Mouse (Mus musculus): ENCODE measurements at regions not wholly inside any gene's neighbourhood (a gene's known extent, or its start where the extent isn't known, plus 50 kb on each side); places are given as distances from the start of the nearest gene placed in this dataset.

DNA sequence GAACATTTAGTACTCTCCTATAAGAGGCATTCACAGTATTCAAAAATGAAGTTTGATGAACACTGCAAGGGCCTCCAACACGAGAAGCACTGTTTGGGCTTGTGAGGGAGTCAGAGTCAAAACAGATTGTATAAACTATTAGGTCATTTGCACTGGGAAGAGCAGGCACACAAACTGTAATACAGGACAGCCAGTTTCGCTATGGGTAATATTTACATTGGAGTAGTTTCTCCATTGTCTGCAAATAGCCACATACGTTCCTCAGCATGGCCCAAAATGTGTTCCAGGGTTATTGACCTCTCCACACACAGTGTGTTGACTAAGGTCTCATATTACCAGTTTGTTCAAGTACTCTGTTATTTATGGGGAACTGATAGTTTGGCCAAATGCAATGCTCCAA lies 173.7 kb upstream of the Camk1g start:
- no peak for DNase-seq
- TF ChIP-seq POLR2A (IDR thresholded peaks at IDR 0.05; ENCODE audit: borderline replicate concordance, insufficient read depth, low read length) (no peak), CTCF (IDR thresholded peaks at IDR 0.05; ENCODE audit: borderline replicate concordance, insufficient read depth, low read depth, low read length) (no peak)
- Histone ChIP-seq H3K27me3 (ENCODE audit: control insufficient read depth, insufficient read depth, low read length) (no peaks in the 10 kb centered on the region), H3K27ac (ENCODE audit: insufficient read depth, low read length) (no peak overlapping the region), H3K4me1 (ENCODE audit: control insufficient read depth, insufficient read depth, low read length) (no peaks in the 10 kb centered on the region), H3K4me3 (replicated peaks; ENCODE audit: insufficient read depth, low read depth, low read length) (no peak overlapping the region)
- 92% methylated on average over 3 of the region's 3 CpGs for WGBS

DNA sequence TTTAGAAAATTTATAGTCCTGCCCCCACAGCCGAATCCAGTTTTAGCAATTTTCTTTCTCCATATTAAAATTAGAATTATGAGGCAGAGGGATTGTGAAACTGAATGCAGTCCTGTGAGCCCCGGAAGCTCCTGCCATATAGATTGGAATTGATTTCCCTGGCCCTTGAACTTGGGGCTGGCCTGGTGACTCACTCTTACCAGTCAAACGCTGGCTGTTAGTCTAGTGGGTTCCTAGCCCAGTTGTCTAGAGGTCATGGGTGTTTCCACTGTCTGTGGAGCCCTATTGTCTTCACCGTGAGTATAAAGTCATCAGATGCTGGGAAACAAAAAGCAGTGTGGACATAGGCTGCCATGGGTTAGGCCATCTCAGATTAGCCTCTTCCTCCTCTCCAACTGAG lies 173.2 kb upstream of the Camk1g start:
- no peak overlapping the region for H3K27ac ChIP-seq (ENCODE audit: insufficient read depth, low read length)
- H3K4me1 ChIP-seq (ENCODE audit: control insufficient read depth, insufficient read depth, low read length) = no peaks in the 10 kb centered on the region
- WGBS = 73% methylated on average over 4 of the region's 4 CpGs
- no peak overlapping the region for H3K4me3 ChIP-seq (replicated peaks; ENCODE audit: insufficient read depth, low read depth, low read length)
- H3K27me3 ChIP-seq (ENCODE audit: control insufficient read depth, insufficient read depth, low read length) = no peaks in the 10 kb centered on the region
- no peak for DNase-seq
- TF ChIP-seq CTCF (IDR thresholded peaks at IDR 0.05; ENCODE audit: borderline replicate concordance, insufficient read depth, low read depth, low read length) = no peak
- TF ChIP-seq POLR2A (IDR thresholded peaks at IDR 0.05; ENCODE audit: borderline replicate concordance, insufficient read depth, low read length) = no peak

DNA sequence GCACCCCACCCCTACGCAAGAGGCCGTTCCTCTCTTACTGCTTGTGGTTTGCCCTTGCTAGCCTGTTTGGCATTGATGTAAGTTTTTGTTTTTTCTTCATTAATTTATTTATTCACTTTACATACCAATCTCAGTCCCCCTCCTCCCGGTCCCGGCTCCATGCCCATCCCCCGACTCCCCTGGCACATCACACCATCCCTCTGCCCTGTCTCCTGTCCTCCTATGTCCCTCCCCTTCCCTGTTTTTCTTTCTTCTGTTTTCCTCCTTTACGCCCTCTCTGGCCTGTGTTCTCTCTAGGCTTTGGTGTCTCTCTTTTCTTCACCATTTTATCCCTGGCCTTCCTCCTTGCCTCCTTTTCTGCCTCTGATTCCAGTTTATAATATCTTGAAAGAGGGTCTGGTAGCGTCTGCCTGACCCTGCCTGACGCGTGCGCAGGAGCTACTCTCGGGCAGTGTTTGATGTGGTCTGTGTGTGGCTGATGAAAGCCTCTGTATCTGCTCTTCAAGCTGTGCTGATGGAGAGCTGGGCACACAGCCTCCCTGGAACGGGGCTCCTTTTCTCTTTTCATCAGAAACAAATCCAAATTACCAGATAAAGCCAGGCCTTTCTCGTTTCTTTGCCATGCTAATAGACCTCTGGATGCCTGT lies 172.0 kb upstream of the Camk1g start:
- H3K27ac ChIP-seq (ENCODE audit: insufficient read depth, low read length) = no peak overlapping the region
- no peak for DNase-seq
- 35% methylated on average over 13 of the region's 13 CpGs for WGBS
- no peaks in the 10 kb centered on the region for H3K4me1 ChIP-seq (ENCODE audit: control insufficient read depth, insufficient read depth, low read length)
- H3K27me3 ChIP-seq (ENCODE audit: control insufficient read depth, insufficient read depth, low read length) = no peaks in the 10 kb centered on the region
- no peak for TF ChIP-seq CTCF (IDR thresholded peaks at IDR 0.05; ENCODE audit: borderline replicate concordance, insufficient read depth, low read depth, low read length)
- no peak overlapping the region for H3K4me3 ChIP-seq (replicated peaks; ENCODE audit: insufficient read depth, low read depth, low read length)

DNA sequence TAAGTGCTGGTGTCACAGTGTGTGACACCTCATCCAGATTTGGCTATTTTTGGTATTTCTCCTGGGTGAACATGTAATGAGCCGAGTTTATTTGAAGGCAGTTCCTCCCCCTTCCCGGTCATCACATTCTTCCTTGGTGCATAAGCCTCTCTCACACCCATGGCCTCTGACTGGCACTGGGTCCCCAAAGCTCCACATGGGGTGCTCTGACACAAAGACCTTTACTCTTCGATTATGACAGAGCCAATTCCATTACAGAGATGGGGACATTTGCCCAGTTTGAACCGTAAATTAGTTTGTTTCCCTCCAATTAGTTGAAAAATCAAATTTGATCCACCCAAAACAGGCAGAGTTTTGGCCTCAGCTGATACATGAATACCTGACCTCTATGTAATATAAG lies 171.2 kb upstream of the Camk1g start:
- Histone ChIP-seq H3K27ac (ENCODE audit: insufficient read depth, low read length) (no peak overlapping the region), H3K4me1 (ENCODE audit: control insufficient read depth, insufficient read depth, low read length) (no peaks in the 10 kb centered on the region), H3K4me3 (replicated peaks; ENCODE audit: insufficient read depth, low read depth, low read length) (no peak overlapping the region), H3K27me3 (ENCODE audit: control insufficient read depth, insufficient read depth, low read length) (no peaks in the 10 kb centered on the region)
- TF ChIP-seq CTCF (IDR thresholded peaks at IDR 0.05; ENCODE audit: borderline replicate concordance, insufficient read depth, low read depth, low read length) = no peak
- no peak for TF ChIP-seq POLR2A (IDR thresholded peaks at IDR 0.05; ENCODE audit: borderline replicate concordance, insufficient read depth, low read length)
- 67% methylated on average over 4 of the region's 4 CpGs for WGBS
- no peak for DNase-seq

DNA sequence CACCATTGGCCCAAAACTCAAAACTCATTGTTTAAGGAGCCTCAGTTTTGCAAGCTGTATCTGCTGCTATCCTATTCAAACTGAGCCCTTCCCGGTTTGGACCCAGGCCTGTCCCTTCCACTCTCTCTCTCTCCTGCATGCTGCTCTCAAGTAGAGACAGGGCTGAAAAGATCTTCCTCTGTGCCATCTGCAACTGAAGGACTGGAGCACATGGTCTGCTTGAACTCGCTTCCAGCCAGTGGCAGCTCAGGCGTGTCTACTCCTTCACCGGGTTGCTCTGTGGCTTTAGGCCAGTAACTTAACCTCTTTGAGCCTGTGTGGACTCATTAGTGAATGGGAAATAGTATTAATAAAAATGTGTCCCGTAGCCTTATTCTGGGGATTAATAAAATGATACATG lies 170.4 kb upstream of the Camk1g start:
- DNase-seq = no peak
- Histone ChIP-seq H3K27ac (ENCODE audit: insufficient read depth, low read length) (no peak overlapping the region), H3K4me1 (ENCODE audit: control insufficient read depth, insufficient read depth, low read length) (no peaks in the 10 kb centered on the region), H3K27me3 (ENCODE audit: control insufficient read depth, insufficient read depth, low read length) (no peaks in the 10 kb centered on the region), H3K4me3 (replicated peaks; ENCODE audit: insufficient read depth, low read depth, low read length) (no peak overlapping the region)
- TF ChIP-seq CTCF (IDR thresholded peaks at IDR 0.05; ENCODE audit: borderline replicate concordance, insufficient read depth, low read depth, low read length) = no peak
- no peak for TF ChIP-seq POLR2A (IDR thresholded peaks at IDR 0.05; ENCODE audit: borderline replicate concordance, insufficient read depth, low read length)
- WGBS = 42% methylated on average over 5 of the region's 5 CpGs

DNA sequence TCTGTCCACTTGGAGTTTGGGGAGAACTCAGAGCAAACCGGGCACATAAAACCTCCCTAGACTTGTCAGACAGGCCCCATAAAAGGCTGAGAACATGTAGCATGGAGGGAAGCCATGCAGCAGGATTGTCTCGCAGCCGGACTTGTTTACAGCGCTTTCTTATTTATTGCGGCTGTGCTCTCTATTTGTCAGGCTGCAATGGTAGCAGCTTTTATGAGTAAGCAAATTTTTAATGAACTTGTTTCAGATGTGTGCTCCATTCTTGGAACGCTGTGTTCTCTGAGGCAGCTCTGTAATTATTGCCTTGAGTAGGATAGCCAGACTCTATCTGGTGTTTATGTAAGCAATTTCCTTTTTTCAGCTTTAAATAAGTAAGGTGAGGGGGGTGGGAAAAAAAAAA lies 169.2 kb upstream of the Camk1g start:
- DNase-seq = no peak
- no peak for TF ChIP-seq CTCF (IDR thresholded peaks at IDR 0.05; ENCODE audit: borderline replicate concordance, insufficient read depth, low read depth, low read length)
- no peak for TF ChIP-seq POLR2A (IDR thresholded peaks at IDR 0.05; ENCODE audit: borderline replicate concordance, insufficient read depth, low read length)
- H3K4me1 ChIP-seq (ENCODE audit: control insufficient read depth, insufficient read depth, low read length) = no peaks in the 10 kb centered on the region
- H3K27me3 ChIP-seq (ENCODE audit: control insufficient read depth, insufficient read depth, low read length) = no peaks in the 10 kb centered on the region
- H3K27ac ChIP-seq (ENCODE audit: insufficient read depth, low read length) = no peak overlapping the region
- no peak overlapping the region for H3K4me3 ChIP-seq (replicated peaks; ENCODE audit: insufficient read depth, low read depth, low read length)
- 91% methylated on average over 6 of the region's 6 CpGs for WGBS

DNA sequence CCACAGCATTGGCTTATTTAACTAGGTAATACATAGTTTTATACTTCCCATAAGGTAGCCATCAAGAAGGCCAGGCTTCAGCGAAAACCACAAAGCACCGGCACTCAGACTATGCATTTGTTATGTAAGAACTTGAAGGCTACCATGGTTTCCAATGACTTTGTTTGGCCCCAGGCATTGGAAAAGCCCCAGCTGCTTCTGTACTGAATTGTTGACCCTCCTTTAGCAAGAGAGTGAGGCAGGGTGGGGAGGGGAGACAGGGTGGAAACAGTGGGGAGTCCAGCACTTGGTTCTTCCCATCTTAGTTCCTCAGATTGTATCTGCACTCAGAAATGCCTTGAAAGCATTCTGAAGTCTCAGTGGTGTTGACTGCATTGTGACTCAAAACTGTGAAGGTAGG lies 168.3 kb upstream of the Camk1g start:
- Histone ChIP-seq H3K4me3 (replicated peaks; ENCODE audit: insufficient read depth, low read depth, low read length) (no peak overlapping the region), H3K4me1 (ENCODE audit: control insufficient read depth, insufficient read depth, low read length) (no peaks in the 10 kb centered on the region), H3K27ac (ENCODE audit: insufficient read depth, low read length) (no peak overlapping the region), H3K27me3 (ENCODE audit: control insufficient read depth, insufficient read depth, low read length) (no peaks in the 10 kb centered on the region)
- 92% methylated on average over 2 of the region's 2 CpGs for WGBS
- no peak for TF ChIP-seq POLR2A (IDR thresholded peaks at IDR 0.05; ENCODE audit: borderline replicate concordance, insufficient read depth, low read length)
- no peak for TF ChIP-seq CTCF (IDR thresholded peaks at IDR 0.05; ENCODE audit: borderline replicate concordance, insufficient read depth, low read depth, low read length)
- DNase-seq = no peak

DNA sequence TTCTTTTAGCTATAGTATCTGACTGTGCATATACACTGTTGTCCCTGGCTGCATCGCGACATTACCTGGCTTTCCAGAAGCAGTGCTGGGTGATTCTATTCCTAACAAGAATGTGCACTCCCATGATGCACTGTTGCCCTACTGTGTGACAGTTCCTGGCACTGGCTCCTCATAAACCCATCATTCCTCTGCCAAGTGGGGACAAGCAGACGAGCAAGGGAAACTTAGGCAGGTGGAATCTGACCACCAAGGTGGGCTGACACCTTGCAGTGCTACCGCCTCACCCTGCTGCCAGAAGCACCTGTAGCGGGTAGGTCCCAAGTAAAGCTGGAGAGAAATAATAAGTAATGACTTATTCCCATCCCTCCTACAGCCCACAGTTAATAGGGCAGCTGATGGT lies 167.5 kb upstream of the Camk1g start:
- no peak overlapping the region for H3K27ac ChIP-seq (ENCODE audit: insufficient read depth, low read length)
- WGBS = 85% methylated on average over 5 of the region's 5 CpGs
- H3K27me3 ChIP-seq (ENCODE audit: control insufficient read depth, insufficient read depth, low read length) = no peaks in the 10 kb centered on the region
- no peak overlapping the region for H3K4me3 ChIP-seq (replicated peaks; ENCODE audit: insufficient read depth, low read depth, low read length)
- H3K4me1 ChIP-seq (ENCODE audit: control insufficient read depth, insufficient read depth, low read length) = no peaks in the 10 kb centered on the region
- TF ChIP-seq CTCF (IDR thresholded peaks at IDR 0.05; ENCODE audit: borderline replicate concordance, insufficient read depth, low read depth, low read length) (no peak), POLR2A (IDR thresholded peaks at IDR 0.05; ENCODE audit: borderline replicate concordance, insufficient read depth, low read length) (no peak)
- no peak for DNase-seq
